Mouse (Mus musculus): ENCODE measurements around the gene Lyrm4. TPM values are rescaled to one million over a fixed set of nuclear protein-coding genes. Genes with fewer than 3 reads are reported as not detected.

Lyrm4 gene
- total and polyA plus RNA-seq, 2 experiments: 2.7 to 4.2 TPM

- Histone ChIP-seq H3K4me3 (ENCODE audit: insufficient read depth, low read depth, low read length) (no peak within 1 kb of the TSS; the same call in 1 of the 2 replicates), H3K27me3 (ENCODE audit: control insufficient read depth, insufficient read depth, low read length) (no peaks in the 10 kb centered on the region), H3K27ac (replicated peaks; ENCODE audit: insufficient read depth, low read depth, low read length) (peak within 1 kb of the TSS; percentile 76), H3K79me2 (ENCODE audit: control insufficient read depth, insufficient read depth, low read length) (no peaks in the 10 kb centered on the region), H3K4me1 (ENCODE audit: control insufficient read depth, insufficient read depth, low read length) (peaks cover 11% of the 10 kb centered on the region), H3K9ac (ENCODE audit: low read depth, low read length) (0 out of 2 replicates have a peak within 1 kb of the TSS, but pooled peaks have one; percentile 29), H3K36me3 (ENCODE audit: control insufficient read depth, insufficient read depth, low read length) (no peaks in the 10 kb centered on the region)
- TF ChIP-seq POLR2A (IDR thresholded peaks at IDR 0.05; ENCODE audit: extremely low read depth, insufficient read depth, low read length): no peak
- TF ChIP-seq CTCF (IDR thresholded peaks at IDR 0.05; ENCODE audit: low read depth, low read length): no peak
- no peak for DNase-seq (ENCODE audit: extremely low read depth, low read depth, low spot score)
- 100% methylated on average over 1 of the region's 1 CpGs for WGBS
Measured at GRCm38 (mm10) chr13:35958539-35958938, 158.8 kb downstream of the Lyrm4 start, which contains the start of gene Ppp1r3g. Ppp1r3g (plus strand) TSS chr13:35958839.

- Histone ChIP-seq H3K79me2 (ENCODE audit: control insufficient read depth, insufficient read depth, low read length) (no peaks in the 10 kb centered on the region), H3K36me3 (ENCODE audit: control insufficient read depth, insufficient read depth, low read length) (no peaks in the 10 kb centered on the region), H3K4me3 (ENCODE audit: insufficient read depth, low read depth, low read length) (no peak overlapping the region), H3K9ac (ENCODE audit: low read depth, low read length) (no peak overlapping the region), H3K27ac (replicated peaks; ENCODE audit: insufficient read depth, low read depth, low read length) (no peak overlapping the region), H3K4me1 (ENCODE audit: control insufficient read depth, insufficient read depth, low read length) (no peaks in the 10 kb centered on the region), H3K27me3 (ENCODE audit: control insufficient read depth, insufficient read depth, low read length) (no peaks in the 10 kb centered on the region)
- DNase-seq (ENCODE audit: extremely low read depth, low read depth, low spot score): no peak
- TF ChIP-seq POLR2A (IDR thresholded peaks at IDR 0.05; ENCODE audit: extremely low read depth, insufficient read depth, low read length) (no peak), CTCF (IDR thresholded peaks at IDR 0.05; ENCODE audit: low read depth, low read length) (no peak)
- 79% methylated on average over 17 of the region's 17 CpGs for WGBS
Measured at GRCm38 (mm10) chr13:35949814-35950455, 167.4 kb downstream of the Lyrm4 start.

GRCm38 (mm10) chr13:35947354-35948000 lies 169.8 kb downstream of the Lyrm4 start:
- Histone ChIP-seq H3K27me3 (ENCODE audit: control insufficient read depth, insufficient read depth, low read length) (no peaks in the 10 kb centered on the region), H3K9ac (ENCODE audit: low read depth, low read length) (no peak overlapping the region; the same call in 1 of the 2 replicates), H3K4me3 (ENCODE audit: insufficient read depth, low read depth, low read length) (no peak overlapping the region; the same call in 1 of the 2 replicates), H3K36me3 (ENCODE audit: control insufficient read depth, insufficient read depth, low read length) (no peaks in the 10 kb centered on the region), H3K4me1 (ENCODE audit: control insufficient read depth, insufficient read depth, low read length) (no peaks in the 10 kb centered on the region), H3K27ac (replicated peaks; ENCODE audit: insufficient read depth, low read depth, low read length) (no peak overlapping the region), H3K79me2 (ENCODE audit: control insufficient read depth, insufficient read depth, low read length) (no peaks in the 10 kb centered on the region)
- TF ChIP-seq CTCF (IDR thresholded peaks at IDR 0.05; ENCODE audit: low read depth, low read length): peak; percentile 73; the same call in 1 of the 2 replicates
- TF ChIP-seq POLR2A (IDR thresholded peaks at IDR 0.05; ENCODE audit: extremely low read depth, insufficient read depth, low read length): no peak
- 18% methylated on average over 14 of the region's 14 CpGs for WGBS
- peak; percentile 56 for DNase-seq (ENCODE audit: extremely low read depth, low read depth, low spot score)

- H3K79me2 ChIP-seq (ENCODE audit: control insufficient read depth, insufficient read depth, low read length): no peaks in the 10 kb centered on the region
- no peaks in the 10 kb centered on the region for H3K36me3 ChIP-seq (ENCODE audit: control insufficient read depth, insufficient read depth, low read length)
- DNase-seq (ENCODE audit: extremely low read depth, low read depth, low spot score): no peak
- no peak for TF ChIP-seq CTCF (IDR thresholded peaks at IDR 0.05; ENCODE audit: low read depth, low read length)
- no peak for TF ChIP-seq POLR2A (IDR thresholded peaks at IDR 0.05; ENCODE audit: extremely low read depth, insufficient read depth, low read length)
- WGBS: 65% methylated on average over 20 of the region's 20 CpGs
- no peak overlapping the region for H3K4me3 ChIP-seq (ENCODE audit: insufficient read depth, low read depth, low read length)
- H3K4me1 ChIP-seq (ENCODE audit: control insufficient read depth, insufficient read depth, low read length): no peaks in the 10 kb centered on the region
- no peak overlapping the region for H3K27ac ChIP-seq (replicated peaks; ENCODE audit: insufficient read depth, low read depth, low read length)
- no peak overlapping the region for H3K9ac ChIP-seq (ENCODE audit: low read depth, low read length)
- no peaks in the 10 kb centered on the region for H3K27me3 ChIP-seq (ENCODE audit: control insufficient read depth, insufficient read depth, low read length)
Measured at GRCm38 (mm10) chr13:35946659-35947353, 170.5 kb downstream of the Lyrm4 start.

- TF ChIP-seq POLR2A (IDR thresholded peaks at IDR 0.05; ENCODE audit: extremely low read depth, insufficient read depth, low read length) (no peak), CTCF (IDR thresholded peaks at IDR 0.05; ENCODE audit: low read depth, low read length) (no peak)
- Histone ChIP-seq H3K36me3 (ENCODE audit: control insufficient read depth, insufficient read depth, low read length) (no peaks in the 10 kb centered on the region), H3K4me1 (ENCODE audit: control insufficient read depth, insufficient read depth, low read length) (no peaks in the 10 kb centered on the region), H3K79me2 (ENCODE audit: control insufficient read depth, insufficient read depth, low read length) (no peaks in the 10 kb centered on the region), H3K27me3 (ENCODE audit: control insufficient read depth, insufficient read depth, low read length) (no peaks in the 10 kb centered on the region), H3K27ac (replicated peaks; ENCODE audit: insufficient read depth, low read depth, low read length) (no peak overlapping the region), H3K4me3 (ENCODE audit: insufficient read depth, low read depth, low read length) (no peak overlapping the region), H3K9ac (ENCODE audit: low read depth, low read length) (no peak overlapping the region)
- WGBS: 75% methylated on average over 5 of the region's 5 CpGs
- DNase-seq (ENCODE audit: extremely low read depth, low read depth, low spot score): no peak
Measured at GRCm38 (mm10) chr13:35940934-35941333, 176.4 kb downstream of the Lyrm4 start.
